Mouse (Mus musculus): ENCODE results near the gene Hist1h2bp.
"Not testable (repeated sequence)": the region's sequence is repeated elsewhere in the genome, so short reads cannot be mapped to it uniquely, and the experiment has no call there.

The Hist1h2bp gene

GRCm38 (mm10) chr13:21783255-21783617, 4.0 kb upstream of the Hist1h2bp start, which contains the start of gene Hist1h3i:
Hist1h3i (minus strand) TSS chr13:21783370.
- DNase-seq (ENCODE audit: low read depth, low spot score), result no peak

- no peak for DNase-seq (ENCODE audit: low read depth, low spot score)
Observed at GRCm38 (mm10) chr13:21783734-21784161, 3.5 kb upstream of the Hist1h2bp start.

GRCm38 (mm10) chr13:21784311-21784710, 3.0 kb upstream of the Hist1h2bp start:
- no peak for DNase-seq (ENCODE audit: low read depth, low spot score)

GRCm38 (mm10) chr13:21786189-21786898, 917 bp upstream of the Hist1h2bp start:
- no peak for DNase-seq (ENCODE audit: low read depth, low spot score)

GRCm38 (mm10) chr13:21787760-21788593, 716 bp downstream of the Hist1h2bp start:
- DNase-seq (ENCODE audit: low read depth, low spot score), result no peak

- DNase-seq (ENCODE audit: low read depth, low spot score), result no peak
Observed at GRCm38 (mm10) chr13:21789925-21790324, 2.7 kb downstream of the Hist1h2bp start.

GRCm38 (mm10) chr13:21790601-21791283, 3.5 kb downstream of the Hist1h2bp start:
- DNase-seq (ENCODE audit: low read depth, low spot score), result no peak

GRCm38 (mm10) chr13:21795584-21795983, 8.3 kb downstream of the Hist1h2bp start:
- DNase-seq (ENCODE audit: low read depth, low spot score), result no peak

GRCm38 (mm10) chr13:21797163-21797562, 9.9 kb downstream of the Hist1h2bp start:
- not testable (repeated sequence) for DNase-seq (ENCODE audit: low read depth, low spot score)

- DNase-seq (ENCODE audit: low read depth, low spot score), result not testable (repeated sequence)
Observed at GRCm38 (mm10) chr13:21803058-21803457, 15.8 kb downstream of the Hist1h2bp start.

GRCm38 (mm10) chr13:21810073-21810472, 22.8 kb downstream of the Hist1h2bp start, which contains the start of the genes Hist1h2bq and Hist1h2ao:
Hist1h2bq (minus strand) TSS chr13:21810197.
Hist1h2ao (plus strand) TSS chr13:21810465.
- not testable (repeated sequence) for DNase-seq (ENCODE audit: low read depth, low spot score)

GRCm38 (mm10) chr13:21811074-21811473, 23.8 kb downstream of the Hist1h2bp start:
- DNase-seq (ENCODE audit: low read depth, low spot score), result not testable (repeated sequence)

- DNase-seq (ENCODE audit: low read depth, low spot score), result not testable (repeated sequence)
Observed at GRCm38 (mm10) chr13:21811539-21811938, 24.3 kb downstream of the Hist1h2bp start, which contains the start of gene Hist1h4m. Hist1h4m (plus strand) TSS chr13:21811746.

- not testable (repeated sequence) for DNase-seq (ENCODE audit: low read depth, low spot score)
Observed at GRCm38 (mm10) chr13:21812092-21812491, 24.8 kb downstream of the Hist1h2bp start.

GRCm38 (mm10) chr13:21820082-21820890, 33.0 kb downstream of the Hist1h2bp start:
- DNase-seq (ENCODE audit: low read depth, low spot score), result not testable (repeated sequence)

GRCm38 (mm10) chr13:21828511-21828910, 41.2 kb downstream of the Hist1h2bp start:
- no peak for DNase-seq (ENCODE audit: low read depth, low spot score)

- no peak for DNase-seq (ENCODE audit: low read depth, low spot score)
Observed at GRCm38 (mm10) chr13:21830344-21830743, 43.1 kb downstream of the Hist1h2bp start.

GRCm38 (mm10) chr13:21831418-21832394, 44.4 kb downstream of the Hist1h2bp start, which contains the start of gene Hist1h4n:
Hist1h4n (minus strand) TSS chr13:21832196.
- not testable (repeated sequence) for DNase-seq (ENCODE audit: low read depth, low spot score)

- not testable (repeated sequence) for DNase-seq (ENCODE audit: low read depth, low spot score)
Observed at GRCm38 (mm10) chr13:21833461-21833860, 46.2 kb downstream of the Hist1h2bp start, which contains the start of the genes Hist1h2ap and Hist1h2br. Hist1h2ap (minus strand) TSS chr13:21833507. Hist1h2br (plus strand) TSS chr13:21833743.
